Mouse (Mus musculus) spleen, embryonic (tissue): Measurements from ENCODE around the gene Syk.

ENCODE experiments used
- CTCF ChIA-PET: fragments of 350-600 bp; sonication (Branson Sonifier 250); formaldehyde crosslinking; loops from one replicate; lab custom pipeline; 2022; lab: Charles Lee

Syk gene

GRCm38 (mm10) chr13:52566188-52566760 is 16.7 kb upstream of the Syk start:
- CTCF ChIA-PET, result interaction anchor here (0.8 kb wide), 1 partner anchor 16 kb away, joined by 11 read pairs; no protein-coding TSS in a partner anchor

DNA sequence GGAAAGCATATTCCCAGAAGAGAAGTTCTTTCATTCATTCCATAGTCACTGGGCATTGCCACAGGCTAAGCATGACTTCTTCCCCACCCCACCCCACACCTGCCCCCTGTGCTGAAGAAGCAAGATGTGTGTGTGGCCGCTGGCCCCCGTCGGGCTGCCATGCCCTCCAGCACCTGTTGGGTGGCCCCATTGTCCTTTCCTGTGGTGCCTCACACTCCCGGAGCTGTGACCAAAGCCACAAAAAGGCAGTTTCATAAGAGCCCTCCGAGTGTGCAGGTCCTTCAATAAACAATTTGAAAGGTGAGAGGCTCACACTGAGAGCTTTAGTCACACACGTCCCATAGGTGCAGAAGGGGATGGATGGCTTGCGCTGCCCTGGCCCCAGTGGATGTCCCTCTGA is 16.2 kb upstream of the Syk start:
- CTCF ChIA-PET, result interaction anchor here (0.8 kb wide), 1 partner anchor 16 kb away, joined by 11 read pairs; no protein-coding TSS in a partner anchor

- CTCF ChIA-PET, result interaction anchor here (0.6 kb wide), 1 partner anchor 314 kb away, joined by 11 read pairs; no protein-coding TSS in a partner anchor
Measured at GRCm38 (mm10) chr13:52569194-52569769, 13.7 kb upstream of the Syk start.

DNA sequence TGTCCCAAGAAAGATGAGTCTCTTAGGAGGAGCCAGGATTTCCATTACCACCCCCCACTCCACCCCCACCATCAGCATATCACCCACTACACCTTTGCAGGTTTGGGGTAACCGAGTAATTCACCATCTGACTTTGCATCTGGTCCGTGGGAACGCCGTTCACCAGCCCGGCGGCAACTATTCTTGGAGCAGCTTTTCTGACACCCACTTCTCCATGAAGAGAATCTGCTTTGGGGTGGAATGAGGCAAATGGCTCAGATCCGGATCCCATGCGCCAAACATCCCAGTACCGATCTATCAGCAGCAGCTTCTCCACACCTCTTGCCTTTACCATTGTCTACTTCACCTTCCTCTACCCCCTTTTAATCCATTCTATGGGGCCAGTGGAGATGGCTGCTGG is 12.7 kb upstream of the Syk start:
- CTCF ChIA-PET, result no interaction called here

GRCm38 (mm10) chr13:52571591-52572384 is 11.2 kb upstream of the Syk start:
- CTCF ChIA-PET, result interaction anchor here (0.6 to 1.8 kb wide), 5 partner anchors 9 to 489 kb away, joined by 3 to 6 read pairs (median 5); no protein-coding TSS in a partner anchor

GRCm38 (mm10) chr13:52572451-52573446 is 10.2 kb upstream of the Syk start:
- CTCF ChIA-PET, result interaction anchor here (0.6 to 1.8 kb wide), 5 partner anchors 8 to 64 kb away, joined by 3 to 6 read pairs (median 5); no protein-coding TSS in a partner anchor

DNA sequence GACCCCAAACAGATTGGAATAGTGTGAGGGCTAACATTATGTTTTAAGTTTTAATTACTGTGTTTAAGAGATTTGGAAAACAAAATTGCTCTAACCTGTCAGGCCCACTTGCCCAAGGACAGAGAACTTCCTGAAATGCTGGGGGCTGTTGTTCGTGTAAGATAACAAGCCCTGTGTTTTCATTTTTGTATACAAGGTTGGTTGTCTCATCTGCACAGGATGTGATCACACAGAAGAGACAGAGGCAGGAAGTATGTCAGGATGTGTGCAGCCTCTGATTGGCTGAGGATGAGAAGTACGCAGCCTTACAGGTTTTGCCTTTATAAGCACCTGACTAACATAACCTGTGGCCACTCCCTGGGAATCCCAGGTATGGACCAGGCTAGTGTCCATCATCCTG is 8.7 kb upstream of the Syk start:
- CTCF ChIA-PET, result no interaction called here

- CTCF ChIA-PET, result interaction anchor here (1.1 kb wide), 1 partner anchor 21 kb away, joined by 3 read pairs; no protein-coding TSS in a partner anchor
Measured at GRCm38 (mm10) chr13:52575483-52575882, 7.5 kb upstream of the Syk start.

DNA sequence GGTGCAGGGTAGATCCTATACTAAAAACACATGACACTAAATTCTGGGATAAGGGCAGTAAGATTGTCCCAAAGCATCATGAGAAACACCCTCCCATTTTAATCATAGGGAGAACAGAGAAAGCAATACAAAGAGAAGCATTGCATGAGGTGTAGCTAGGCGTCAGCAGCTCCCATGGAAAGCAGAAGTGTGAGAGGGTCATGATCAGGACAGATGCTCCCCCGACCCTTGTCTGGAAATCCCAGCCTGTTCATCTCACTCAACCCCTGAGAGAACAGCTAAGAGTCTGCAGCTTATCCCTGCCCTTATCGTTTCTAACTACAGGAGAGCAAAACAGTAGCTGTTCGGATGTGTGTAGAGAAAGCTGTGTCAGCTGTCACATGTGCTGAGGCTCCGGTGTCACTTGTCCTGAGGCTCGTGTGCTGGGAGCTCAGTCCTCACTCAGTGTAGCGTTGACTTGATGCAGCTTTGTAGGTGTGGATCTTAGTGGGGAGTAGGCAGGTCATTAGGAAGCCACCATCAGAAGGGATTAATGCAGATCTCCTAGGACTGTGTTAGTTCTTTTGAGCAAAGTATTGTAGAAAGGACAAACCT is 6.9 kb upstream of the Syk start:
- CTCF ChIA-PET, result interaction anchor here (1.1 kb wide), 1 partner anchor 21 kb away, joined by 3 read pairs; no protein-coding TSS in a partner anchor

- CTCF ChIA-PET, result interaction anchor here (1.3 kb wide), 1 partner anchor 23 kb away, joined by 3 read pairs; no protein-coding TSS in a partner anchor
Measured at GRCm38 (mm10) chr13:52576841-52577240, 6.1 kb upstream of the Syk start.

- CTCF ChIA-PET, result interaction anchor here (1.3 kb wide), 1 partner anchor 22 kb away, joined by 3 read pairs; no protein-coding TSS in a partner anchor
Measured at GRCm38 (mm10) chr13:52577326-52577920, 5.5 kb upstream of the Syk start.

- CTCF ChIA-PET, result interaction anchor here (1.3 kb wide), 1 partner anchor 22 kb away, joined by 3 read pairs; no protein-coding TSS in a partner anchor
Measured at GRCm38 (mm10) chr13:52577939-52578338, 5.0 kb upstream of the Syk start.

- CTCF ChIA-PET, result interaction anchor here (0.7 kb wide), 2 partner anchors 28 to 29 kb away, joined by 5 to 8 read pairs; no protein-coding TSS in a partner anchor
Measured at GRCm38 (mm10) chr13:52578776-52579175, 4.2 kb upstream of the Syk start.

- CTCF ChIA-PET, result interaction anchor here (0.6 to 1.6 kb wide), 3 partner anchors 9 to 42 kb away, joined by 3 to 6 read pairs (median 6); no protein-coding TSS in a partner anchor
Measured at GRCm38 (mm10) chr13:52582506-52582877, 481 bp upstream of the Syk start.

DNA sequence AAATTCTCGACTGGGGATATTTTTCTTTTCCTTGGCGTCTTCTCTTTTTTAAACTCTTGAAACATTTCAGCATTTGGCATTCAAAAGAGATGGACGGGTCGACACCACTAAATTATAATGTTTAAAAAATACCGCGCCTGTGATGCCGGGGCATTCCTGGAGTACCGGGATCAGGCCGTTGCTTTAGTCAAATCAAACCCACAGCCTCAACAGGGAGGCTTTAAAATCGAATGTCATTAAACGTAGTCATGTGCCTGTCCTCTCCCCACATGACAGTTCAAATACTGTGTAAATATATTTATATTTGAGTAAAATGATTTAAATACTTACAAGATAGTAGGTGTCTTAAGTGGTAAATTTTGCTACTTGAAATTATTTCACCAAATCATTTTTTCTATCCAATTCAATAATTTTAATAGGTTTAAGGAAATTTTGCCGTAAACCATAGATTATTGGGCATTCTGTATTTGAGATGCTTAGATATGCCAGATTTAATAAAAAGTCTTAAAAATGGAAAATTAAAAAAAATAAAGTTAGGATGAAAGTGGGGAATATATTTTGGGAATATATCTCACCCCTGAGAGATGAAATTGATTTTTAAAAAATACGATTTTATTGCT is 1.1 kb downstream of the Syk start:
- CTCF ChIA-PET, result no interaction called here

- CTCF ChIA-PET, result interaction anchor here (0.8 kb wide), 1 partner anchor 352 kb away, joined by 6 read pairs; no protein-coding TSS in a partner anchor
Measured at GRCm38 (mm10) chr13:52584654-52585455, 1.9 kb downstream of the Syk start.

DNA sequence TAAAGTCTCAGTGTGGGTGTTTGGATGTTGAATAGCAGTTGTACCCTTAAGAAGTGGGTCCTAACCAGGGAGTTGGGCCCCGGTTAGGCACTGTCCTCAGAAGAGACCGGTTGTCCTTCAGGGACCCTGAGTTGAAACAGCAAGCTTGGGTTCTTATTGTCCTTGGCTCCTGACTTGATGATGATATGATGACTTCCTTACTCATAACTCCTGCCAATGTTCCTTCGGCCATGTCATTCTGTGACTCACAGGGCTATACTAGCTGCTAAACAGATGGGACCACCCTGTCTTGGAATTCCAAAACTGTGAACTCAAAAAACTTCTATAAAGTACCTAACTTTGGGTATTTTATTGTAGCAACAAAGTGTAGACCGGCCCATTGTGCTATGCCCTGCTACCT is 4.8 kb downstream of the Syk start:
- CTCF ChIA-PET, result interaction anchor here (0.6 to 1.0 kb wide), 4 partner anchors 11 to 60 kb away, joined by 3 to 6 read pairs (median 3); no protein-coding TSS in a partner anchor

DNA sequence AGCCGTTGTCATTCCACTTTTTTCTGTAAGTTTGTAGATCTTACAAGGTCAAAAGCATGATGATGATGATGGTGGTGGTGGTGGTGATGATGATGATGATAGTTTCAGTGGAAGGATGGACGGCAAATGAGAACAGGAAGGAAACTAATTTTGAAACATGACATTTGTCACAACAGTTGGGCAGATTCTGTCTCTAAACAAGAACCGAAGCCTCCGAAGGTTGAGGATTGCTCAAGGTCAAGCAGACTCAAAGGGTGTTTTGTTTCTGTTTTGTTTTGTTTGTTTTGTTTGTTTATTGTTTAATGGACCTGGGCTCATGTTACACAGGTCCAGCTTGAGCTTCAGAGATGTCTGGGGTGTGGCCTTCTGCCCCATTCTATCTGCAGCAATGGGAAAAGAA is 6.1 kb downstream of the Syk start:
- CTCF ChIA-PET, result no interaction called here
